Mouse (Mus musculus) monocyte, adult 59 days (primary cell): ENCODE data around the gene Anln. TPM values are rescaled to one million over a fixed set of nuclear protein-coding genes. Genes with fewer than 3 reads are reported as not detected.

Source experiments
- total RNA-seq, 2 experiments: library from RNA; stranded (reverse); gene quantifications; one replicate each; pipeline ENCODE4 v1.2.4; 2023

Gene Anln
- 1 to 10 TPM; 1.6 to 2.5 TPM for total RNA-seq

DNA sequence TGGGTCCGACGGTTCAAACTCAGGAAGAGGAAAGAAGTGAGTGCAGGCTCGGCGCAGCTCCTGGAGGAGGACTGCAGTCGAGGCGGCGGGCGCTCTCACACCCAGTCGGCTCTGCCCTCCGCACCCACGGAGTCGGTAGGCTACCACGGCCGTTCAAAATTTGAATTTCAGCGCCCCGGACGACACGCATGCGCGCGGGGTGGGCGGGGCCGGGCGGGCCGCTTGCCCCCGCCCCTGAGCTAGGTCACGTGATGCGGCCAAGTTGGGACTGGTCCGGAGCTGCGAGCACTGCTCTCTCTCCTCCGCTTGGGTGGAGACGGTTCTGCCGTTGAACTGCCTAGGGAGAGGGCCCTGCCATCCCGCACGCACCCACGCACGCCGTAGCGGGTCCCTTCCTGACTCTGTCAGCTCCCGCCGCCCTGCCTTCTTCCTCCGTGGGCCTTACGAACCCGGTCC is at the start of gene Anln:
Anln (minus strand) TSS at position 168 of the 456 bp plus-strand sequence.

DNA sequence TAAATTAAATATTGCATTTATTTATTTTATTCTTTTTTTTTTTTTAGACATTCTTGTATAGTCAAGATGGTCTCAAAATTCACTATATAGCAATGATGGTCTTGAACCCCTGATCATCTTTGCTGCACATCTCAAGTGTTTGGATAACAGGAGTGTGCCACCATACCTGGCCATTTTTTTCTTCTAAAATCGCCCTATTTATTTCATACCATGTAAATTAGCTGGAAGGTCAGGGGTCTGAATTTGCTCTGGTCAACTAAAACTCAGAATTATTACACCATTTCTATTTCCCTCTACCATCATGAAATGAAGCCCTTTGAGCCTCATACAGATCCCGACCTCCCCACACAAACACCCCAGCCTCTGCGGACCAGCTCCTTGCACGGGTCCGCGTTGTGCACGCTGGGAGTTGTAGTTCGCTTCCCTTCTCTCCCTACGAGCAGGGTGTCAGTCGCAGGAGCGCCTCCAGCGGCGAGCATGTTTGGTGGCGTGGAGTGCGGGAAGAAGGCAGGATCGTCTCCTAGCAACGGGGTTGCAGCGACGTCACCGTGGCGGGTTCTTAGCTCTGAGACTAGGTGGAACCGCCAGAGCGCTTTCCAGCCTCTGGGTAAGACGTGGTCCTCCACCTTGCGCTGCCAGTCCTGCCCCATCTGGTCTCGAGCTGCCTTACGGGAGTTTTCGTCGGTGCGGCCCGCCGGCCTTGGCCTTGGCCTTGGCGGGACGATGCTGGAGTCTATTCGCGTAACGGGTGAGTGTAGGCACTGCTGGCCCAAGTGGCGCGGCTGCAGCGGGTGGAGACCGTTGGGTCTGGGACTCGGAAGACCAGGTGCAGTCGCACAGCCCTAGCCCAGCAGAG is 22.2 kb upstream of the Anln start, which contains the start of gene 9530077C05Rik:
9530077C05Rik (plus strand) TSS at position 512 of the 856 bp plus-strand sequence.

DNA sequence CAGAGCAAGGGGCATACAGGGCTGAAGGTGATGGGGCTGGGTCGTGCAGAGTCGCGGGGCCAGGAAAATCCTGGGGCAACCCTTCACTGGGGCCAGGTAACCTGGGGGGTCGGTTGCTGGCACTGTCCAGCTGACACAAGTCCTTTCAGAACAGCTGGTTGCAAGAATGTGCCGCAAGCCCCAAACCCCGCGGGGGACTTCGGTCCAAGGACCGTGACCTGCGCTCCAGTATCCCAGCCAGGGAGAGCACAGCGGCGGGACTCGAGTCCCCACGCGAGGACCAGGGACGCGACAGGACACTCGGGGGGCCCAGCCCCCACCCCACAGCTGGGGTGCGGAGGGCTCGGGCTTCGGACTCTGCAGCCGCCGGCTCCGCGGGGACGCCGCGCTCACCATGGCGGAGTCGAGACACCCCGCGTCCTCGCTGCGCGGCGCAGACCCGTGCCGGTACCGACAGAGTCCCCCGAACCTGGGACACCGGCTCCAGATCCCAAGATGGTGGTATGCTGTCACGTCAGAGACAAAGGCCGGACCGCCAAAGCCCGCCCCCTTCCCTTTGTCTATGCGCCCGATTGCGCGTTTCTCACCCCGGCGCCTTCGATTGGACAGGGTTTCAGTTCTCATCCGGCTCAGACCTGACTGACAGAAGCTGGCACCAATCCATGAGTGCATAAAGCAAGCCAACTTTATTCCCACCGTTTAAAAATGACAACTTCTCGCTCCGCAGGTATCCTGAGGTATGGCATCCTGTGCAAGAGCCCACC is 81.7 kb downstream of the Anln start, which contains the start of gene Zfp810:
Zfp810 (minus strand) TSS at position 493 of the 764 bp plus-strand sequence.

Other genes starting within 250 kb of the Anln start
- gene Pigyl, start 232.3 kb downstream of the Anln start, total RNA-seq, result 10 to 100 TPM; 14.0 to 19.2 TPM
- not detected for gene Zfp872, start 201.1 kb downstream of the Anln start, total RNA-seq
- gene Zfp809, start 163.5 kb downstream of the Anln start, total RNA-seq, result 10 to 100 TPM; 27.4 to 32.4 TPM
- under 1 TPM in 1 of 2 experiments, not detected in 1; 0.13 TPM for gene Zfp599, start 129.3 kb downstream of the Anln start, total RNA-seq
- 1 to 10 TPM; 7.0 to 9.4 TPM for gene Zfp810, start 81.5 kb downstream of the Anln start, total RNA-seq
- under 1 TPM in 1 of 2 experiments, not detected in 1; 0.76 TPM for gene 9530077C05Rik, start 22.3 kb upstream of the Anln start, total RNA-seq
- gene Gm17545, start 65.1 kb upstream of the Anln start, total RNA-seq, result not detected
- 10 to 100 TPM; 40.2 to 48.8 TPM for gene Rp9, start 80.6 kb upstream of the Anln start, total RNA-seq
- 10 to 100 TPM; 11.1 to 11.6 TPM for gene Bbs9, start 86.5 kb upstream of the Anln start, total RNA-seq